Mouse (Mus musculus) heart, embryonic 16.5 days (tissue): ENCODE data around the gene Dennd1b. TPM values are rescaled to one million over a fixed set of nuclear protein-coding genes. Genes with fewer than 3 reads are reported as not detected.

Experiments
- ATAC-seq: fragments of 200-750 bp; cut with Nextera tagmentation; replicated peaks from 2 replicates; pipeline ENCODE4 v1.8.0; 2017; ENCODE audit warnings: moderate number of reproducible peaks; ENCODE audit not compliant: insufficient read depth, low FRiP score; ENCODE audit errors: extremely low read depth
- H3K27ac ChIP-seq: fragments of 300-500 bp; sonication (generic); 2 replicates; pipeline ENCODE4 v1.5.1; 2014; ENCODE audit warnings: mild to moderate bottlenecking, low read length, control low read depth, moderate library complexity
- H3K27me3 ChIP-seq: fragments of 300-500 bp; sonication (generic); 2 replicates; pipeline ENCODE4 v1.6.1; 2014; ENCODE audit warnings: low read length, mixed read lengths; ENCODE audit not compliant: control insufficient read depth, insufficient read depth
- H3K36me3 ChIP-seq: fragments of 300-500 bp; sonication (generic); 2 replicates; pipeline ENCODE4 v1.6.1; 2014; ENCODE audit not compliant: control insufficient read depth, insufficient read depth
- H3K4me1 ChIP-seq: fragments of 300-500 bp; sonication (generic); 2 replicates; pipeline ENCODE4 v1.6.1; 2014; ENCODE audit warnings: low read length, mixed read lengths; ENCODE audit not compliant: control insufficient read depth, insufficient read depth
- H3K4me2 ChIP-seq: fragments of 300-500 bp; sonication (generic); 2 replicates; pipeline ENCODE4 v1.6.1; 2014; ENCODE audit warnings: low read depth, mild to moderate bottlenecking, control low read depth, low read length
- H3K4me3 ChIP-seq: fragments of 300-500 bp; sonication (generic); 2 replicates; pipeline ENCODE4 v1.5.1; 2014; ENCODE audit warnings: mild to moderate bottlenecking, control low read depth, low read length
- H3K9ac ChIP-seq: fragments of 300-500 bp; sonication (generic); 2 replicates; pipeline ENCODE4 v1.6.1; 2014; ENCODE audit warnings: low read length, control low read depth
- H3K9me3 ChIP-seq: fragments of 300-500 bp; sonication (generic); replicated peaks from 2 replicates; pipeline ENCODE4 v1.6.1; 2016; ENCODE audit warnings: low read length; ENCODE audit not compliant: control insufficient read depth
- WGBS: fragments of 180-500 bp; shearing (Covaris S2); extraction: QIAGEN DNeasy Blood & Tissue Kit; methylation state at CpG from one replicate; pipeline ENCODE4 v1.1.7; 2014; 5-methylcytosine and 5-hydroxymethylcytosine counted together
- polyA plus RNA-seq: library from polyadenylated mRNA; unstranded; fragments of >200 nt; fragmentation: Nextera tagmentation; extraction: Ambion mirVana; gene quantifications from 2 replicates; pipeline ENCODE4 v1.2.1, GENCODE M21; 2015

The Dennd1b gene
- polyA plus RNA-seq, 1 experiment from 2014 or later: 10.0 TPM

- no peaks in the 10 kb centered on the region for H3K9me3 ChIP-seq
- no peak overlapping the region for H3K4me2 ChIP-seq
- no peaks in the 10 kb centered on the region for H3K27me3 ChIP-seq
- H3K4me1 ChIP-seq: peaks cover 23% of the 10 kb centered on the region
- H3K9ac ChIP-seq: no peak overlapping the region
- WGBS: 45% methylated on average over 3 of the region's 3 CpGs
- H3K4me3 ChIP-seq: no peak overlapping the region
- H3K36me3 ChIP-seq: no peaks in the 10 kb centered on the region
- ATAC-seq: no peak
- no peak overlapping the region for H3K27ac ChIP-seq
These were observed 32.4 kb upstream of the Dennd1b start for GRCm38 (mm10) chr1:138930856-138931255.

GRCm38 (mm10) chr1:138936169-138936568 lies 27.1 kb upstream of the Dennd1b start:
- Histone ChIP-seq H3K36me3 (no peaks in the 10 kb centered on the region), H3K4me3 (no peak overlapping the region), H3K4me1 (no peaks in the 10 kb centered on the region; the same call in 1 of the 2 replicates), H3K9ac (no peak overlapping the region), H3K9me3 (no peaks in the 10 kb centered on the region), H3K27ac (no peak overlapping the region), H3K27me3 (no peaks in the 10 kb centered on the region), H3K4me2 (no peak overlapping the region)
- ATAC-seq: no peak
- 74% methylated on average over 6 of the region's 6 CpGs for WGBS

- WGBS: 57% methylated on average over 6 of the region's 6 CpGs
- Histone ChIP-seq H3K27me3 (no peaks in the 10 kb centered on the region), H3K4me1 (no peaks in the 10 kb centered on the region; the same call in 1 of the 2 replicates), H3K4me2 (no peak overlapping the region), H3K9ac (no peak overlapping the region), H3K27ac (no peak overlapping the region), H3K4me3 (no peak overlapping the region), H3K36me3 (no peaks in the 10 kb centered on the region), H3K9me3 (no peaks in the 10 kb centered on the region)
- ATAC-seq: no peak
These were observed 25.4 kb upstream of the Dennd1b start for GRCm38 (mm10) chr1:138937686-138938370.

GRCm38 (mm10) chr1:138939579-138940139 lies 23.6 kb upstream of the Dennd1b start:
- H3K36me3 ChIP-seq: no peaks in the 10 kb centered on the region
- ATAC-seq: no peak
- no peak overlapping the region for H3K4me2 ChIP-seq
- no peak overlapping the region for H3K27ac ChIP-seq
- no peak overlapping the region for H3K4me3 ChIP-seq
- WGBS: 63% methylated on average over 6 of the region's 6 CpGs
- H3K9me3 ChIP-seq: no peaks in the 10 kb centered on the region
- H3K27me3 ChIP-seq: no peaks in the 10 kb centered on the region
- no peaks in the 10 kb centered on the region; the same call in 1 of the 2 replicates for H3K4me1 ChIP-seq
- no peak overlapping the region for H3K9ac ChIP-seq

GRCm38 (mm10) chr1:138940407-138940806 lies 22.8 kb upstream of the Dennd1b start:
- no peak overlapping the region for H3K4me2 ChIP-seq
- H3K4me1 ChIP-seq: no peaks in the 10 kb centered on the region; the same call in 1 of the 2 replicates
- H3K27ac ChIP-seq: no peak overlapping the region
- no peaks in the 10 kb centered on the region for H3K36me3 ChIP-seq
- H3K4me3 ChIP-seq: no peak overlapping the region
- no peaks in the 10 kb centered on the region for H3K9me3 ChIP-seq
- 80% methylated on average over 8 of the region's 8 CpGs for WGBS
- no peak overlapping the region for H3K9ac ChIP-seq
- ATAC-seq: no peak
- H3K27me3 ChIP-seq: no peaks in the 10 kb centered on the region

- no peaks in the 10 kb centered on the region for H3K4me1 ChIP-seq
- H3K4me2 ChIP-seq: no peak overlapping the region
- H3K4me3 ChIP-seq: no peak overlapping the region
- H3K9ac ChIP-seq: no peak overlapping the region
- H3K9me3 ChIP-seq: no peaks in the 10 kb centered on the region
- H3K36me3 ChIP-seq: no peaks in the 10 kb centered on the region
- ATAC-seq: no peak
- no peaks in the 10 kb centered on the region for H3K27me3 ChIP-seq
- H3K27ac ChIP-seq: no peak overlapping the region
These were observed 11.1 kb upstream of the Dennd1b start for GRCm38 (mm10) chr1:138952173-138952572.

GRCm38 (mm10) chr1:138954978-138955377 lies 8.3 kb upstream of the Dennd1b start:
- Histone ChIP-seq H3K27me3 (no peaks in the 10 kb centered on the region), H3K9ac (no peak overlapping the region), H3K4me3 (no peak overlapping the region), H3K27ac (no peak overlapping the region), H3K4me2 (no peak overlapping the region), H3K4me1 (no peaks in the 10 kb centered on the region), H3K36me3 (no peaks in the 10 kb centered on the region), H3K9me3 (no peaks in the 10 kb centered on the region)
- no peak for ATAC-seq
- 66% methylated on average over 5 of the region's 5 CpGs for WGBS

GRCm38 (mm10) chr1:138955455-138955854 lies 7.8 kb upstream of the Dennd1b start:
- H3K36me3 ChIP-seq: no peaks in the 10 kb centered on the region
- no peaks in the 10 kb centered on the region for H3K9me3 ChIP-seq
- no peak overlapping the region for H3K9ac ChIP-seq
- H3K27me3 ChIP-seq: no peaks in the 10 kb centered on the region
- H3K4me2 ChIP-seq: no peak overlapping the region
- 85% methylated on average over 4 of the region's 4 CpGs for WGBS
- H3K4me1 ChIP-seq: no peaks in the 10 kb centered on the region
- H3K27ac ChIP-seq: no peak overlapping the region
- H3K4me3 ChIP-seq: no peak overlapping the region
- no peak for ATAC-seq

- Histone ChIP-seq H3K4me2 (no peak overlapping the region), H3K4me1 (no peaks in the 10 kb centered on the region), H3K27me3 (no peaks in the 10 kb centered on the region), H3K27ac (no peak overlapping the region), H3K9me3 (no peaks in the 10 kb centered on the region), H3K4me3 (no peak overlapping the region), H3K36me3 (no peaks in the 10 kb centered on the region), H3K9ac (no peak overlapping the region)
- no peak for ATAC-seq
These were observed 6.7 kb upstream of the Dennd1b start for GRCm38 (mm10) chr1:138956511-138956910.
